Mouse (Mus musculus): ENCODE measurements around the gene Gm9376.

GRCm38 (mm10) chr14:118241416-118241815, 25.3 kb upstream of the Gm9376 start:
- TF ChIP-seq CTCF (IDR thresholded peaks at IDR 0.05; ENCODE audit: low read depth, low read length) (no peak), TAL1 (conservative IDR thresholded peaks at IDR 0.05; ENCODE audit: low read depth, low read length) (no peak), GATA2 (IDR thresholded peaks at IDR 0.05; ENCODE audit: borderline replicate concordance, low read depth, low read length) (no peak), GATA1 (IDR thresholded peaks at IDR 0.05; ENCODE audit: borderline replicate concordance, low read length) (no peak), POLR2AphosphoS5 (IDR thresholded peaks at IDR 0.05; ENCODE audit: insufficient replicate concordance, low read depth, low read length) (no peak)

Data from G1E (cell line).